Mouse (Mus musculus) T-helper 1 cell (primary cell): ENCODE measurements at regions not wholly inside any gene's neighbourhood (a gene's known extent, or its start where the extent isn't known, plus 50 kb on each side); places are given as distances from the start of the nearest gene placed in this dataset.

ENCODE experiments used
- in situ Hi-C: fragments of 300-600 bp; cut with MboI, MseI; formaldehyde crosslinking; loops from one replicate; pipeline ENCODE4 v1.15.1; 2025; ENCODE audit warnings: high pct_unique_total_duplicates

DNA sequence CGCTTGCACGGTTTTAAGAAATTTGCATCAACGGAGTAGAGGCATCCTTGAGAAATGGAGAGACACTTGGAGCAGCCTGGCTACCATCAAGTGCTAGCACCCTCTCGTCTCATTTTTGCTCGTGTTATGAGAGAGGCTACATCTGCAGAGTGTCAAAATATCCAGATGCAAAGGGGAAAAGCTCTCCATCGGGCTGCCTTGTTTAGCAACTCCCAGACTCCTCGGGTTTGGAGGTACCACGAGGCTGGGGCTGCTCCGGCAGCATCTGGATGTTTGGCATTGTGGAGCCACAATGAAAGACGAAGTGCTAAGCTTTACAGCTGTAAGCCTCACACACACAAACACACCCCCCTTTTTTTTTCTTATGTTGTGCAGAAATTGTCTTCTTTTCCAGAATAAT, 270.5 kb upstream of the Gm765 start:
- in situ Hi-C loops = no loop called here

GRCm38 (mm10) chr6:98609133-98609532, 266.6 kb upstream of the Gm765 start:
- in situ Hi-C loops = no loop called here

DNA sequence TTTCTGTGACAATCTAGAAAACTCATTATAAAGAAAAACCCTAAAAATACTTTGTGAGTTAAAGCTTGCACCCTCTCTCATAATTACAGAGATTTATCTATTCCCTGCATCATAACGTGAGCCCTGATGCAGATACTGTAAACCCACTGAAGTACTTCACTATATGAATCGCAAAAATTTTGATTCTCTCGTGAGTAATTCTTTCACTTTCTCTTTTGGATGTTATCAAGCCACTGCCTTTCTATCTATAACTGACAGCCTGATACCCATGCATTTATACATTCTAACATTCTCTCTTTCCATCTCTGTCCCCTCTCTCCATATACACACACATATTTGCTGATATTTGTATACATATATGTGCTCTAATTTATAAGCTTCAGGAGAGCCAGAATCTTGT, 264.1 kb upstream of the Gm765 start:
- in situ Hi-C loops = no loop called here

- in situ Hi-C loops = no loop called here
Observed at GRCm38 (mm10) chr6:98597612-98598011, 255.1 kb upstream of the Gm765 start.

DNA sequence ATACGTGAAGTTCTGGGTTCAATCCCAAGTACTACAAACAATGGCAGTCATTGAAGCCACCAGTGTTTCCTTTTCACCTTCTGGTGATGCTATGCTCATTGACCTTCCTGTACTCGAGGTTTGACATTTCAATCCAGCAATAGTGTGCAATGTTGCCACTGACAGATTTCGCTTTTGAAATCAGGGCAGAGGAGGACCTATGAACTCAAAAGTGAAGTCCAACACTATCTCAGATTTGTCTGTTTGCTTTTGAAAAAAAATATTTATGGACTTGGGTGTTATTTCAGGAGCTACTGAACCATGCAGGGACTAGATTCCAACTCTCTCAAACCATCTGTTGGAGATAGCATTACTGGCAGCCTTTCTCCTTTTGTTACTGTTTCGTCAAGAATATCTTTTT, 248.4 kb upstream of the Gm765 start:
- in situ Hi-C loops = no loop called here

GRCm38 (mm10) chr6:98588979-98589378, 246.4 kb upstream of the Gm765 start:
- in situ Hi-C loops = no loop called here

- in situ Hi-C loops = no loop called here
Observed at GRCm38 (mm10) chr6:98584541-98584940, 242.0 kb upstream of the Gm765 start.

GRCm38 (mm10) chr6:98582826-98583225, 240.3 kb upstream of the Gm765 start:
- in situ Hi-C loops = no loop called here

GRCm38 (mm10) chr6:98575227-98575626, 232.7 kb upstream of the Gm765 start:
- in situ Hi-C loops = no loop called here

DNA sequence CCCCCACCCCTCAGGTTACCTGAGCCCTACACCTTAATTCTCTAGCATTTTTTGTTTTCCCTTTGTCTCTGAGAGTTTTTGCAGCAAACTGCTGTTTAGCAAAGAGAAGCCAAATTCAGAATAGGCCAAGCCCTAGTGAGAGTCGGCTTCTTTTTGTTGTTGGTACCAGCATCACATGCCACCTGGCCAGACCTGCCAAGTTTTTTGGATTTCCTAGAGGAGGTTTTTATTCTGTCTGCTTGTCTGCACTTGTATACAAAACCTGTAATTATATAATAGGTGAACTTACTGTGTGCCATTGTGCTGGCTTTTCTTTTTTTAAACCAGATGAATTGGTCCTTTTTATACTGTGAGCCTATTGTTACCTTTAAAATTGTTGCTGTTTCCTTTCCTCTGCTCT, 213.1 kb upstream of the Gm765 start:
- in situ Hi-C loops = no loop called here

- in situ Hi-C loops = no loop called here
Observed at GRCm38 (mm10) chr6:98553922-98554321, 211.4 kb upstream of the Gm765 start.

- in situ Hi-C loops = no loop called here
Observed at GRCm38 (mm10) chr6:98551781-98552180, 209.2 kb upstream of the Gm765 start.

DNA sequence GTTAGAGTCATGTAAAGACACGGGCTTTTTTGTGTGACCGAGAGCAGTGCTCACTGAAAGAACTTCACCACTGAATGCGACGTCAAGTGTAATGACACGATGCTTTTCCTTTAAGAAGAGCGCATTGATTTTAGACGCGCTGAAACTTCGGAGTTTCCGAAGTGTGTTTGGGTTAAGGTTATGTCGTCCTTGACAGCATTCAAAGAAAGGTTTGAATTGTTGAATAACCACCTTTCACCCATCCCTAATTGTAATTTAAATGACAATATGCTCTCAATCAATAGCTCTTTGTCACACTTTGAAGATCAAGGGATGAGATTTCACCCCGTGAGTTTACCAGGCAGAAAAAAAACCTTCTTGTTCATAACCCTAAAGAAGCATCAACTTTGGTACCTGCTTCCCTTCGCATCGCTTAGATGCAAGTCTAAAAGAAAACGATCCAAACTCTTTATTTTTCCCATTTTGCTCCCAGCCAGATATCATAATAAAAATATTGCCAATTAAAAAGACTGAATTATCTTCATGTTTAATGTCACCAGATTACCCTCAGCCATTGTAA, 184.4 kb upstream of the Gm765 start:
- in situ Hi-C loops = loop anchor here (10.0 kb wide), 2 partner anchors 418 to 688 kb away; no protein-coding TSS in a partner anchor

DNA sequence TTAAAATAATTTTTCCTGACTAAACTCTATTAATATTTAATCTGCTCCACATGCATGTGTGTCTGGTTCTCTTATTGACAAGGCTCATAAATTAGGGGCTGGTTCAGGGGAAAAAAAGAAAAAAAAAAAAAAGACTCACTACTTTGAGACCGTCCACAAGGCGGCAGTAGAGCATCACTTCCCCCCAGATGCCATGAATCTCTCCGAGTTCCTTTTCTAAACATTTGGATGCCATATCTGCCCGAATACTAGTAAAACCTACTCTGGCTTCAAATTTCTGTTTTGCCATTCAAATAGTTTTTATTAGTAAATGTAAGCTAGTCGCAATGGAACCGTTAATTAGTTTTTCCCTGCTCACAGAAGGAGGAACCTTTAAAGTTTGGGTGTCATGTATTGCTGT, 182.7 kb upstream of the Gm765 start:
- in situ Hi-C loops = loop anchor here (10.0 kb wide), 2 partner anchors 420 to 690 kb away; no protein-coding TSS in a partner anchor

DNA sequence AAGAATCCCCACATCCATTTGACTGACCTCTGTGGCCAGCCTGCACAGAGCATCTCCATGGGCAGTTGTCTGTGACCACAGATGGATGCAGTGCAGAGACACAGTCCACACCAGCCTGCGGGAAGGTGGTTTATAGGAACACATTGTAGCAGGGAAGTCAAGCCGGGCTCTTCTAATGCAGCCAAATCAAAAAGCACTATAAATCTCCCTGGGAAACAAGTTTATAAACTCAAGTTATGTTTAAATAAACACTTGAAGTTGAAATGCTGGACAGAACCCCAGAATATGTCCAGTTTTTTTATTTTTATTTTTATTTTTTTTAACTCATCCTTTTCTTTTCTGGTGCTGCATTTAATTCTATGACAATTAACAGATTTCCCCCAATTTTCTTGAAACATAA, 182.1 kb upstream of the Gm765 start:
- in situ Hi-C loops = loop anchor here (5.0 to 10.0 kb wide), 3 partner anchors 420 to 1073 kb away; no protein-coding TSS in a partner anchor

DNA sequence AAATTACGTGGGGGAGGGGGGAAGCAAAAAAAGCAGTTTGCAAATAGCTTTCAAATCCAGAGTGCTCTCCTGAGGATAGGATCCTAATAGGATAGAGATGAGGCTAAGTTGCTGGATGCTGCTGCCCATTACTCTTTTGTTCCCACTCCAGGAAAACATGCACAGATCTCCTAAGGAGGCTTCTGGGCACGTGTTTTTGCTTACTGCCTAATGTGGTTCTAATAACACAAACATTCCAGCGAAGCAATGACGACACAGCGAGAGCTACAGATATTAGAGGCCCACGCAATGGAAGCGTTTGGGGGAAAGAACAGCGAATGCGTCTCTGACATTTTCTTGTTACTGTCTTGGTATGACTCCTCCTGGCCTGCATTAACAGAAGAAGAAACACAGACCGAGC, 179.0 kb upstream of the Gm765 start:
- in situ Hi-C loops = loop anchor here (5.0 to 10.0 kb wide), 3 partner anchors 423 to 1076 kb away; no protein-coding TSS in a partner anchor

GRCm38 (mm10) chr6:98514826-98515225, 172.3 kb upstream of the Gm765 start:
- in situ Hi-C loops = no loop called here

DNA sequence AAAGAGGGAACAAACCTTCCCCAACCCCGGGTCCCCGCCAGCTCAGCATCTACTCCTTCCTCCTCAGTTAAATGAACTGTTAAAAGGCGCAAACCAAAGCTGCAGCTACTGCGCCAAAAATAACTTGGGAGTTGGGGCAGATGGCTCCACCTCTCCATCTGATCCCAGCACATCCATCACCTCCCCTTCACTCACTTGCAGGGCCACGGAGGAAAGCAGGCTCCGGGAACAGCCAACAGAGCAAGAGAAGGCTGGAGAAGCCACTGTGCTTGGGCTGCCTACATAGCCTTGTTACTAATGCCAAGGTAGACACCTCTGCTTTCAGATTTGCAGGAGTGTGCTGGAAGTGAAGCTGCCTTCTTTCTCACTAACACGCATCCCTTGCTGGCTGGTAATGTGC, 171.8 kb upstream of the Gm765 start:
- in situ Hi-C loops = no loop called here

DNA sequence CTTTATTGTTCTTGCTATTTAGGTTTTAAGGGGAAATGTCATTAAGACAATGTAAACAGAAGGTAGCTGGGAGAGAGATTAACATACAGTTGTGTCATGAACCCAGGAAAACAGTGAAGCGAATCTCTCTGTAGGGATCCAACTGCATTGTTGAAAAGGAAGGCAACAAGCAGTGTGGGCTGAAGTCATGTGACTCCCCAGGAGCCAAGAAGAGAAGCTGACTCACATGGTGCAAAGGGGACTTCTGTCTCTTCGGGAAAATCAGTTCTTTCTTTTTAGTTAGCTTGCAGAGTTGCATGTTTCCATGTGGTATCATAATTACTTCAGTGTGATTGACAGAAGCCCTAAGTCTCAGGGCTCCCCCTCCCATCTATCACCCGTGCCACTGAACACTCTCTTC, 170.7 kb upstream of the Gm765 start:
- in situ Hi-C loops = no loop called here

- in situ Hi-C loops = no loop called here
Observed at GRCm38 (mm10) chr6:98502726-98503125, 160.2 kb upstream of the Gm765 start.

GRCm38 (mm10) chr6:98499721-98500120, 157.2 kb upstream of the Gm765 start:
- in situ Hi-C loops = no loop called here

DNA sequence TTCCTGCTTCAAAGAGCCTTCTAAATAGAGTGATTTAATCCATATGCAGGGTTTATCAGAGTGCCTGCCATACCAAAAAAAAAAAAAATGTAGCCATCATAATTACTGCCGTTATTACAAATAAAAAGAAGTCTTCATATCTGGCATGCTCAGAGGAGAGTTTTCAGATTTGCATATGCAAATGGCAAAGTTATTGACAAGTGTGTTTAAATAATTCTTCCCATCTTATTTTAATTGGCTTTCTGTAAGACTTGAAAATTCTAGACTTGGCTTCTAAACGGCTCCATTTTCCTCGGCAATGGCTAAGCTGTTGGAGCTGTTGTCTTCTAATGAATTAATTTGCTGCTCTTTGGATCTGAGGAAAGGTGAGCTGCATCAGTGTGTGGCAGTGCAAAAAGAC, 144.1 kb upstream of the Gm765 start:
- in situ Hi-C loops = no loop called here

DNA sequence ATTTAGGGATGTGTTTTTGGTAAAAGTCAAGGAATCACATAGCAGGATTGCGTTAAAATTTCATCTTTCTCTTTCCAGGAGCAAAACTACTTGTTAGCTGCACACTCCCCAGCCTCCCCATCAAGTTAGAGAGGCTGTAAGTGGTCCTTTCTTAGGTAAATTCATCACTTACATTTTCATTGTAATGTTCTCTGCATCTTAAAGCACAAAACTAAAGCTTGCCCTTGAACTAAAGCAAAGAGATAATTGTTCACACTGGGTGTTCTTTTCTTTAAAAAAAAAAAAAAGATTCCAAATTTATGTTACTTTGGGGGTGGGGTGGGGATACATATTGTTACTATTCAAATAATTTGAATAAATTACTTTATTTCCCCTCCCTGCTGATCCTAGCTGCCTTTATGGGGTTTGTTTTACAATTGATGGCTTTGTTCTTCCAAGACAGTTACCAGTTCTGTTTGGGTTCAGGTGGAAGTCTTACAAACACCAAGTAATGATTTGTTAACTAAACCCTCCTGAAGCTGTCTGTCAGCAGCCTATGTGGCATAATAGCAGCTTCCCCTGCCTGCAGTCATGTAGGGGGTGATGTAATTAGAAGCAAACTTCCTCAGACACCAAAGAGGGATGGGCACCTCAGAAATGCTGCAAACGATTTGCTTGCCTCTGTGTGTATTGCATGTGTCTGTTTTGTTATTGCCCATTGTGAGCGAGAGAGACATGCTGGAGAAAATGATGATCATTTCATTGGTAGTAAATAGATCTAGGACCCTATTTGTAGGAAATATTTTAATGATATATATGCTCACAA, 141.0 kb upstream of the Gm765 start:
- in situ Hi-C loops = no loop called here
